Mouse (Mus musculus) embryonic facial prominence, embryonic 11.5 days (tissue): ENCODE measurements at regions not wholly inside any gene's neighbourhood (a gene's known extent, or its start where the extent isn't known, plus 50 kb on each side); places are given as distances from the start of the nearest gene placed in this dataset.

Source experiments
- ATAC-seq: fragments of 200-750 bp; cut with Nextera tagmentation; replicated peaks from 2 replicates; pipeline ENCODE4 v1.8.0; 2017; ENCODE audit warnings: low read depth; ENCODE audit not compliant: insufficient number of reproducible peaks, low FRiP score, low TSS enrichment
- DNase-seq: peaks from one replicate; pipeline ENCODE4 v3.0.0-alpha.2; 2015; ENCODE audit warnings: low spot score
- H3K27ac ChIP-seq: fragments of 300-500 bp; sonication (generic); replicated peaks from 2 replicates; pipeline ENCODE4 v1.5.1; 2014; ENCODE audit warnings: mild to moderate bottlenecking, low read depth, low read length, control low read depth
- H3K27me3 ChIP-seq: fragments of 300-500 bp; sonication (generic); 2 replicates; pipeline ENCODE4 v1.6.1; 2014; ENCODE audit warnings: mild to moderate bottlenecking, low read length, moderate library complexity, mixed read lengths; ENCODE audit not compliant: control insufficient read depth, insufficient read depth
- H3K36me3 ChIP-seq: fragments of 300-500 bp; sonication (generic); replicated peaks from 2 replicates; pipeline ENCODE4 v1.6.1; 2014; ENCODE audit warnings: low read depth, mild to moderate bottlenecking, low read length, moderate library complexity, mixed read lengths; ENCODE audit not compliant: control insufficient read depth, insufficient read depth
- H3K4me1 ChIP-seq: fragments of 300-500 bp; sonication (generic); 2 replicates; pipeline ENCODE4 v1.6.1; 2014; ENCODE audit warnings: low read length, mixed read lengths; ENCODE audit not compliant: control insufficient read depth, insufficient read depth
- H3K4me2 ChIP-seq: fragments of 300-500 bp; sonication (generic); 2 replicates; pipeline ENCODE4 v1.6.1; 2014; ENCODE audit warnings: low read depth, mild to moderate bottlenecking, control low read depth, low read length, moderate library complexity
- H3K4me3 ChIP-seq: fragments of 300-500 bp; sonication (generic); 2 replicates; pipeline ENCODE4 v1.5.1; 2014; ENCODE audit warnings: low read depth, low read length, control low read depth
- H3K9ac ChIP-seq: fragments of 300-500 bp; sonication (generic); replicated peaks from 2 replicates; pipeline ENCODE4 v1.6.1; 2014; ENCODE audit warnings: mild to moderate bottlenecking, control low read depth, low read length
- H3K9me3 ChIP-seq: fragments of 300-500 bp; sonication (generic); replicated peaks from 2 replicates; pipeline ENCODE4 v1.6.1; 2016; ENCODE audit warnings: mild to moderate bottlenecking, low read length, inconsistent platforms, mixed read lengths; ENCODE audit not compliant: control insufficient read depth
- WGBS: fragments of 180-500 bp; shearing (Covaris S2); extraction: QIAGEN DNeasy Blood & Tissue Kit; methylation state at CpG from one replicate; pipeline ENCODE4 v1.1.7; 2014; 5-methylcytosine and 5-hydroxymethylcytosine counted together

DNA sequence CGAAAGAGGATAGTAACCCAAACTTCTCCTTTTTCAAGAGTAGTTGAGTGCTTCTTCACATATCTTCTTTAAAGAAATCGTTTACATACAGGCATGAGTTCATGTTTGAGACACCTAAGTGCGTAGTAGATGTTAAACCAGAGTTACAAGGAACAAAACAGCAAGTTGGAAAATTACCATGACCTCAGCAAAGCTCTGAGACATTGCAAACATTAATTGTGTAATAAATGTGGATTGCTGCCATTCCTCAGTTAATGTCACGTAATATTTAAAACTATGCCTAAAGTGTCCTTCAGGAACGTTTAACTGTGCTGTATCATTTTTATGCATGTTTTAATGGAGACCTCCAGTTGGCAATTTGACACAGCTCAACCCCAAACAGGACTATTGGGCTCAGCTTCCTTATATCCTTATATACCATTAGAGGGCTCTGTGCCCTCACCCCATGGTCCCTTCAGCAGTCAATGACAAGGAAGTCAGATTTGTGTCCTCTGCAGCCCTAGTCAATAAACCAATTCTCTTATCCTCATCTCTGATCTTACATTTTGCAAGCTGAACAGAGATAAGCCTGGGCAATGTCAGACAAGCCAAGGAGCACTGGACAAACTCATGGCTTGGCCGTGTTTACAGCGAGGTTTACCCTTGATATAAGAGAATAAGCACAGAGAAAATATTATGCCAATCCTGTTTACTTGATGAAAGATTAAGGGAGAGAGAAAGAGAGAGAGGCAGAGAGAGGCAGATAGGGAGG lies 513.9 kb downstream of the Dcdc2c start:
- Histone ChIP-seq H3K27ac (no peak overlapping the region), H3K4me3 (no peak overlapping the region), H3K27me3 (no peaks in the 10 kb centered on the region), H3K9me3 (no peaks in the 10 kb centered on the region), H3K4me2 (no peak overlapping the region), H3K36me3 (no peaks in the 10 kb centered on the region), H3K4me1 (no peaks in the 10 kb centered on the region), H3K9ac (no peak overlapping the region)
- DNase-seq, result no peak
- 83% methylated on average over 7 of the region's 7 CpGs for WGBS
- no peak for ATAC-seq

DNA sequence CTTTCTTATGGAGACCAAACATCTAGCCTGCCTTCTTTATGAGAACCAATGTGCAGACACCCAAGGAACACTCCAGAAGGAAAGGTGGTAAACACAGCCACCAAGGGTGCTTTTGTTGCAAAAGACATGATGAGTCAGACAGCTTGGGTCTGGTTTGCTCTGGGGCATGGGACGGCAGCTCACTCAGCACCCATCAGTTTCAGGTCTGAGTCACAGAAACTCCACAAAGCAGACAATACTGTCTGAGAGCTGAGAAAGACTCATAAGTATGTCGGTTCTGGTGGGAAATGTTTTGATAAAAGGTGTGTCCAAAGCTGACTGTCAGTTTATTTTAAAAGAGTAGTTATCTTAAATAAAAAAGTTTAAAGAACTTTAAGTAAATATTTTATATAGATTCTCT lies 553.0 kb downstream of the Dcdc2c start:
- Histone ChIP-seq H3K4me1 (no peaks in the 10 kb centered on the region), H3K4me3 (no peak overlapping the region), H3K4me2 (no peak overlapping the region), H3K27ac (no peak overlapping the region), H3K9me3 (no peaks in the 10 kb centered on the region), H3K9ac (no peak overlapping the region), H3K27me3 (no peaks in the 10 kb centered on the region), H3K36me3 (no peaks in the 10 kb centered on the region)
- DNase-seq (no peak), ATAC-seq (no peak)
- 83% methylated on average over 2 of the region's 2 CpGs for WGBS

DNA sequence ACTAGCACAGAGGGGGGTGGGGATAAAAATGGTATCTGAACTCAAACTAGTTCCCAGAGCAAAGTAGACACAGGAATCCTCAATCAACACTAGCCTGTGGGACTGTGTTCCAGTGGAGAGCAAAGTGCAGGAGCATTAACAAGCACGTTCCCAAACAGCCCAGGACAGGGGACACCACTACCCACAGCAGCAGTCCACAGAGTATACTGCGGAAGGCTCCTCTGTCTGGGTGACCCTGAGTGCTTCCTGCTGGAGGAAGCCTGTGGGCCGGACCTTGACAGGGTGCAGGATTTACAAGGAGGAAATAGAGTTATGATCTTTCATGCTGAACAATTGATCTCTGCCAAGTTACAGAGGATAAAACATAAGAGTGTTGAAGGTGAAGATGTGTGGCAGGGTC lies 560.0 kb downstream of the Dcdc2c start:
- 79% methylated on average over 3 of the region's 3 CpGs for WGBS
- no peak overlapping the region for H3K27ac ChIP-seq
- H3K4me3 ChIP-seq, result no peak overlapping the region
- H3K9me3 ChIP-seq, result no peaks in the 10 kb centered on the region
- no peaks in the 10 kb centered on the region for H3K36me3 ChIP-seq
- ATAC-seq (no peak), DNase-seq (no peak)
- H3K4me1 ChIP-seq, result no peaks in the 10 kb centered on the region
- H3K4me2 ChIP-seq, result no peak overlapping the region
- no peak overlapping the region for H3K9ac ChIP-seq
- no peaks in the 10 kb centered on the region for H3K27me3 ChIP-seq

DNA sequence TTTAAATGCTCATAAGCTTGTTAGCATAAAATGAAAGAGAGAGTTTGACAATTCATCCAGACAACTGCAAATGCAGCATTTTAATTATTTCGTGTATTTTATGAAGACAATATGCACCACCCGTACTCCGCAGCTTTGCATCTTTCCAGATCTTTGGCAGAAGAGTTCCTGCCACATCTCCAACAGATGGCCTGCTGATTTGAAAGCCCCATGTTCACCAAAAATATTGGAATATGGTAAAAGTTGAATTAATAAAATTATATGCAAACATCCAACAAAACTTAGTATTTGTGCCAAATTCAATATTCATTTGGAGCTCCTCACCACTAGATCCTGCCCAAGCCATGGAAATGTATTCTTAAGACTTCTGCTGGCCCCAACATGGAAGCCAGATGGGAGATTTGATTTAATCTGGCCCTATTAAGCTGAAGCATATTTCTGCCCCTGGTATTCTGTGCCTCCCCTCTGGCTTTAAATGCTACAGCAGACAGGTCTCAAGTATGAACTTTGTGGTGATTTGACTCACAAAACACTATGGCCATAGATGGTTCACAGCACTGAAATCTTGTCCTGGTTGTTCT lies 567.8 kb downstream of the Dcdc2c start:
- no peak overlapping the region for H3K9ac ChIP-seq
- ATAC-seq (no peak), DNase-seq (no peak)
- H3K4me1 ChIP-seq, result no peaks in the 10 kb centered on the region
- WGBS, result 93% methylated on average over 3 of the region's 3 CpGs
- no peaks in the 10 kb centered on the region for H3K27me3 ChIP-seq
- no peak overlapping the region for H3K27ac ChIP-seq
- no peak overlapping the region for H3K4me2 ChIP-seq
- no peak overlapping the region for H3K4me3 ChIP-seq
- no peaks in the 10 kb centered on the region for H3K9me3 ChIP-seq
- H3K36me3 ChIP-seq, result no peaks in the 10 kb centered on the region

DNA sequence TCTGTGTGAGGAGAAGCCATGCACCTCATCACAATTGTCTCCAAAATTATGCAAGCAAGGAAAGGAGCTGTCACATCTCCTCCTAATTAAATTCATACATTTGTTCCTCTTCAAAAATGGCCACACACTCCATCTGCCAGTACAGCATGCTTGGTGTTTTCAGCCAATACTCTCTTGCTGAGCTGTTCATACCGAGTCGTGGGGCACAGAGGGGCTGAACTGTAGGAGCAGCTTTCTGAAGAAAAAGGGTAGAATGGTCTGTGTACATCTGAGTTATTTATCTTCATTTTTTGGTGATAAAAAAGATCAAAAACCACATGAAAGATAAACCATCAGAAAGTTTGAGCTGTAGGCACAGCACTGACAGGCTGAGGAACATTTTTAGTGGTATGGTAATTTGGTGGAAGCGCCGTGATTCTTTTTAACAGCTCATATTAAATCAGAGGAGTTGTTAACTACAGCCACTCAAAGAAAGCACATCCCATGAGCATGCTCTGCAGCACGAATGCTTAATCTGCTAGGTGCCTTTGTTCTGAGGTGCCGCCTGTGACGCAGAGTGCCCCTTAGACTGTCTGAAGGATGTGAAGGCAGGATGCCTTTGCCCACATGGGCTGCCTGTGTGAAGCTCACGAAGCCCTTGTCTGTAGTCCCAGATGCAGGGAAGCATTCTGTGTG lies 573.8 kb downstream of the Dcdc2c start:
- H3K36me3 ChIP-seq, result no peaks in the 10 kb centered on the region
- no peak for ATAC-seq
- H3K4me2 ChIP-seq, result no peak overlapping the region
- peak overlapping the region; percentile 25; the same call in 1 of the 2 replicates for H3K9ac ChIP-seq
- no peak overlapping the region for H3K4me3 ChIP-seq
- 63% methylated on average over 8 of the region's 8 CpGs for WGBS
- no peaks in the 10 kb centered on the region for H3K27me3 ChIP-seq
- no peaks in the 10 kb centered on the region; the same call in 1 of the 2 replicates for H3K4me1 ChIP-seq
- H3K9me3 ChIP-seq, result no peaks in the 10 kb centered on the region
- DNase-seq, result no peak
- no peak overlapping the region for H3K27ac ChIP-seq

DNA sequence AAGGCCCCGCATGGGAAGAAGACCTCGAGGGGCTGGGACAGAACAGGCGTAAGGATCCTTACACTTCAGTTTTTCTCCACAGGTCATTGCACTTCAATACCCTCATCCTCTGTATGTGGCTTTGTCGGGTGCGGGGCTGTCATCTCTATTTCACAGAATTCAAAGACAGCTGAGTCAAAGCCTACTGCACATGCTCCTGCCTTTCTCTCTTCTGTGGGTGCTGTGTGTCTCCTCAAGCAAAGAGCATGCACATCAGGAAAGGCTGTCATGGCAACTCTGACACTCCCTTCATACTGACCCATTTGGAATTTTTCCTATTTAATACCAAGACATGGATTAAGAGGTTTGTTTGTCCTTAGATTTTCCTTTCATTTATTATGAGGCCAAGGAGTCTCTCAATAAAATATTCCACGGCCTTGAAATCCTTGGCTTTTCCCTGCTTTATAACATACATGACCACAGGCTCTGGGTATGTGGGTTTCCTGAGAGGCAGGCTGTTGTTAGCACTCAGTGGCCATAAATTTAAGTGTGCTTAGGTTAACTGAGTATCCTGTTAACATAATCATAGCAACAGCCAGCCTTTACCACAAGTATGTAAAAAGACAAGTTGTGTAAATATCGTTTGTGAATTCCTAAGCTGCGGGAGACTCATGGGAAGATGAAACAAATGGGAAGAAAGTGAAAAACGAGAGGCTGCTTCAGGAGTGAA lies 574.5 kb downstream of the Dcdc2c start:
- Histone ChIP-seq H3K27ac (no peak overlapping the region), H3K9ac (no peak overlapping the region), H3K27me3 (no peaks in the 10 kb centered on the region), H3K36me3 (no peaks in the 10 kb centered on the region), H3K9me3 (no peaks in the 10 kb centered on the region), H3K4me2 (no peak overlapping the region), H3K4me3 (no peak overlapping the region), H3K4me1 (no peaks in the 10 kb centered on the region; the same call in 1 of the 2 replicates)
- DNase-seq (no peak), ATAC-seq (no peak)
- WGBS, result 74% methylated on average over 9 of the region's 9 CpGs

DNA sequence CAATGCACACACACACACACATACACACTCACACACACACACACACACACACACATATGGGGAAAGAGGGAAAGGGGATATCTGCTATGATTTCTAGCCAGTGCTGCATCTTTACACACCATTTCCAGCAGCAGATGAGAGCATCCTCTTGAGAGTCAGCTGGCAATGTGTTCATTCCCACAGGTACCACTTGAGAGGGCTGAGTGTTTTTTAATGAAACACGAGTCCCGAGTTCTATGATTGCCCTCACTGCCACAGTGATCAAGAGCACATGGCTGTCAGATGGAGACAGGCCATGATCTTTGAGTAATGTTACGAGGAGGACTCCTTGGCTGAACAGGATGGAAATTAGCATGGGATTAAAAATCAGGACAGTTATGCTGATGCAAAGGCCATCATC lies 589.3 kb downstream of the Dcdc2c start:
- WGBS, result 31% methylated on average over 3 of the region's 3 CpGs
- Histone ChIP-seq H3K36me3 (no peaks in the 10 kb centered on the region), H3K4me3 (no peak overlapping the region)

More for the DNA sequence above, 589.3 kb downstream of the Dcdc2c start:
- H3K4me1 ChIP-seq, result no peaks in the 10 kb centered on the region
- H3K9me3 ChIP-seq, result no peaks in the 10 kb centered on the region
- ATAC-seq, result no peak
- no peak overlapping the region for H3K27ac ChIP-seq
- H3K9ac ChIP-seq, result no peak overlapping the region
- no peak for DNase-seq
- H3K27me3 ChIP-seq, result no peaks in the 10 kb centered on the region
- H3K4me2 ChIP-seq, result no peak overlapping the region
